Mouse (Mus musculus) kidney, adult 2 months (tissue): ENCODE data around the gene Rbms2. TPM values are rescaled to one million over a fixed set of nuclear protein-coding genes. Genes with fewer than 3 reads are reported as not detected.
"Not testable (repeated sequence)": the region's sequence is repeated elsewhere in the genome, so short reads cannot be mapped to it uniquely, and the experiment has no call there.

Experiments
- DNase-seq: peaks from one replicate; pipeline ENCODE4 v3.0.0; 2021
- H3K27ac ChIP-seq: fragments of 200-500 bp; 2 replicates; pipeline ENCODE4 v1.5.1; 2012; ENCODE audit warnings: low read depth, low read length, control low read depth, inconsistent platforms; ENCODE audit not compliant: insufficient read depth
- H3K27me3 ChIP-seq: fragments of 200-500 bp; replicated peaks from 2 replicates; pipeline ENCODE4 v1.6.1; 2012; ENCODE audit warnings: mild to moderate bottlenecking, moderate library complexity, low read length, inconsistent platforms; ENCODE audit not compliant: control insufficient read depth, insufficient read depth
- H3K36me3 ChIP-seq: fragments of 200-500 bp; 2 replicates; pipeline ENCODE4 v1.6.1; 2012; ENCODE audit warnings: mild to moderate bottlenecking, moderate library complexity, low read length, inconsistent platforms; ENCODE audit not compliant: control insufficient read depth, insufficient read depth
- H3K4me1 ChIP-seq: fragments of 200-500 bp; 2 replicates; pipeline ENCODE4 v1.6.1; 2011; ENCODE audit warnings: low read length; ENCODE audit not compliant: control insufficient read depth, insufficient read depth
- H3K4me3 ChIP-seq: fragments of 200-500 bp; 2 replicates; pipeline ENCODE4 v1.5.1; 2011; ENCODE audit warnings: mild to moderate bottlenecking, low read depth, low read length, control low read depth; ENCODE audit not compliant: insufficient read depth
- CTCF ChIP-seq: fragments of 200-500 bp; conservative IDR thresholded peaks from 2 replicates; pipeline ENCODE4 v1.5.1; 2011; ENCODE audit warnings: low read depth, mild to moderate bottlenecking, control low read depth, low read length, moderate library complexity, mixed read lengths; ENCODE audit not compliant: insufficient read depth, insufficient read length
- POLR2A ChIP-seq: fragments of 200-500 bp; IDR thresholded peaks from one replicate; pipeline ENCODE4 v1.6.1; 2011; ENCODE audit warnings: low read depth, low read length, control low read depth
- WGBS: fragments of 180-500 bp; shearing (Covaris S2); methylation state at CpG from one replicate; pipeline ENCODE4 v1.1.7; 2018; 5-methylcytosine and 5-hydroxymethylcytosine counted together
- polyA plus RNA-seq: library from polyadenylated mRNA; depleted of rRNA; stranded (reverse); fragments of >200 nt; gene quantifications from 2 replicates; pipeline ENCODE4 v1.2.3, GENCODE M21; 2012

Gene Rbms2
- polyA plus RNA-seq, 1 experiment: 69.0 TPM

GRCm38 (mm10) chr10:128089842-128090241 lies 90.3 kb downstream of the Rbms2 start:
- Histone ChIP-seq H3K36me3 (peaks cover 37% of the 10 kb centered on the region), H3K27ac (no peak overlapping the region), H3K4me3 (no peak overlapping the region), H3K4me1 (peaks cover 30% of the 10 kb centered on the region; the same call in 1 of the 2 replicates), H3K27me3 (no peaks in the 10 kb centered on the region)
- TF ChIP-seq POLR2A: no peak
- no peak for DNase-seq
- 34% methylated on average over 5 of the region's 5 CpGs for WGBS

DNA sequence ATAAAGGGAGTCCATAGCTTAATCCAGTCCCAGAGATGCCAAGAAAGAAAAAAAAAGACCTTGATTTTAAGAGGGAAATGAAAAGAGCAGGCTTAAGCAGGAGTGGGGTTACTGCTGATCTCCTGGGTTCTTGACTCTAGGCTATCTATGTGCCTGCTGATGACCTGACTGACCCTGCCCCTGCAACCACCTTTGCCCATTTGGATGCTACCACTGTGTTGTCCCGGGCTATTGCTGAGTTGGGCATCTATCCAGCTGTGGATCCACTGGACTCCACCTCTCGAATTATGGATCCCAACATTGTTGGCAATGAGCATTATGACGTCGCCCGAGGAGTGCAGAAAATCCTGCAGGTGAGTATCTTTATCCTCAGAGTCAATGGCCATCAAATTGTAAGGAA lies 91.9 kb downstream of the Rbms2 start:
- no peak overlapping the region for H3K27ac ChIP-seq
- H3K27me3 ChIP-seq: no peaks in the 10 kb centered on the region
- TF ChIP-seq CTCF: no peak
- no peak for TF ChIP-seq POLR2A
- H3K36me3 ChIP-seq: peaks cover 43% of the 10 kb centered on the region
- peaks cover 23% of the 10 kb centered on the region; the same call in 1 of the 2 replicates for H3K4me1 ChIP-seq
- 59% methylated on average over 5 of the region's 5 CpGs for WGBS
- DNase-seq: peak; percentile 29
- H3K4me3 ChIP-seq: no peak overlapping the region

GRCm38 (mm10) chr10:128087216-128087615 lies 92.9 kb downstream of the Rbms2 start:
- H3K27ac ChIP-seq, H3K4me3 ChIP-seq, H3K27me3 ChIP-seq, DNase-seq: not testable (repeated sequence)
- peaks cover 43% of the 10 kb centered on the region for H3K36me3 ChIP-seq
- peaks cover 23% of the 10 kb centered on the region; the same call in 1 of the 2 replicates for H3K4me1 ChIP-seq
- 25% methylated on average over 2 of the region's 2 CpGs for WGBS

DNA sequence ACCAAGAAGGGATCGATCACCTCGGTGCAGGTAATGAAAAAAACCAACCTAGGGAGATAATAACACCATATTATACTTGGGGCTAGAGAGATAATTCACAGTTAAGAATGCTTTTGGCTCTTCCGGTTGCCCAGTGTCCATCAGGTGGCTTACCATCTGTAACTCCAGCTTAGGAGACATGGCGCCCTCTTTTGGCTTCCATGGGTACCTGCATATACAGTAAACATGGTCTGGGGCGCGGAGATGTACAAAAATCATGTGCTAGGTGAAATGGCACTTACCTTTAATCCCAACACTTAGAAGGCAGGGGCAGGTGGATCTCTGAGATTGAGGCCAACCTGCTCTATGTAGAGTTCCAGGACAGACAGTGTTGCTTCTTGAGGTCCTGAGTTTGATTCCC lies 93.7 kb downstream of the Rbms2 start:
- Histone ChIP-seq H3K4me3 (no peak overlapping the region), H3K27ac (no peak overlapping the region), H3K36me3 (peaks cover 43% of the 10 kb centered on the region), H3K4me1 (peaks cover 26% of the 10 kb centered on the region; the same call in 1 of the 2 replicates), H3K27me3 (no peaks in the 10 kb centered on the region)
- TF ChIP-seq CTCF: peak; percentile 51
- no peak for TF ChIP-seq POLR2A
- peak; percentile 48 for DNase-seq
- WGBS: 59% methylated on average over 6 of the region's 6 CpGs

DNA sequence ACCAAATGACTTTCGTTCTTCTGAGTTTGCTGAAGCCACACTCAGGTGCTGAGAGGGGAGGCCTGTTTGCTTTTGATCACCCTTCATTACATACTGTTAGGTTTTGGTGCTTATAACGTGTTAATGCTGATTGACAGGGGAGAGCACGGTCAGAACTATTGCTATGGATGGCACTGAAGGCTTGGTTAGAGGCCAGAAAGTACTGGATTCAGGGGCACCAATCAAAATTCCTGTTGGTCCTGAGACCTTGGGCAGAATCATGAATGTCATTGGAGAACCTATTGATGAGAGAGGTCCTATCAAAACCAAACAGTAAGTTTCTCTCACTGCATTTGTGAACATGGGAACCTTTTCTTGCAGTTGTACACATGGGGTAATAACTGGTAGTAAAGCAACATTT lies 95.9 kb downstream of the Rbms2 start:
- WGBS: 1% methylated on average over 3 of the region's 3 CpGs
- no peak for TF ChIP-seq CTCF
- no peak for TF ChIP-seq POLR2A
- peak; percentile 37 for DNase-seq
- peak overlapping the region; percentile 99 for H3K27ac ChIP-seq
- peaks cover 19% of the 10 kb centered on the region; the same call in 1 of the 2 replicates for H3K4me1 ChIP-seq
- peaks cover 36% of the 10 kb centered on the region for H3K36me3 ChIP-seq
- no peaks in the 10 kb centered on the region for H3K27me3 ChIP-seq
- H3K4me3 ChIP-seq: peak overlapping the region; percentile 93

GRCm38 (mm10) chr10:128083688-128084087 lies 96.4 kb downstream of the Rbms2 start:
- under 1% methylated on average over 22 of the region's 22 CpGs for WGBS
- Histone ChIP-seq H3K4me3 (peak overlapping the region; percentile 93), H3K4me1 (peaks cover 19% of the 10 kb centered on the region; the same call in 1 of the 2 replicates), H3K36me3 (peaks cover 33% of the 10 kb centered on the region), H3K27ac (peak overlapping the region; percentile 99), H3K27me3 (no peaks in the 10 kb centered on the region)
- TF ChIP-seq POLR2A (no peak), CTCF (no peak)
- no peak for DNase-seq

DNA sequence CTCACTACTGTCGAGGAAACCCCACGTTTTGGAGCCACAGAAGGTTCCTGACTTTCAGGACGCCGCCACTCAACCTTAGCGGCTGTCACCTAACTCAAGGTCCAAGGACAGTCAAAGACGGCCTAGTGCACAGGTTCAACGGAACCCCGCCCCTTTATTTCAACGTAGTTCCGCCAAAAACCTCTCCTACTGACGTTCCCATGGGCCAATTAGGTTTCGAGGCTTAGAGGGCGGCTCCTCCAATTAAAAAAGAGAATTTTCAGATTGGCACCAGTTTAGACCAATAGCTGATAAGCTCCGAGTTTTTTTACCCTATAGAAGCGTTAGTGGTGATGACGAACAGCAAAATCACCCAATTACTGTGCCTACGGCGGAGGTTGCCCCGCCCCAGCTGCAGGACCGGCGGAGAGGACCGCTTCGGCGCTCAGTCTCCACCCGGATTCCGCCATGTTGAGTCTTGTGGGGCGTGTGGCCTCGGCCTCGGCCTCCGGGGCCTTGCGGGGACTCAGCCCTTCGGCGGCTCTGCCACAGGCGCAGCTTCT lies 97.1 kb downstream of the Rbms2 start, which contains the start of gene Atp5b:
Gene Atp5b (plus strand): TSS at position 394 of the 542 bp plus-strand sequence.
- Histone ChIP-seq H3K4me3 (peak within 1 kb of the TSS; percentile 93), H3K27me3 (no peaks in the 10 kb centered on the region), H3K4me1 (peaks cover 19% of the 10 kb centered on the region; the same call in 1 of the 2 replicates), H3K27ac (peak within 1 kb of the TSS; percentile 99), H3K36me3 (peaks cover 28% of the 10 kb centered on the region)
- DNase-seq: peak; percentile 100
- peak; percentile 94 for TF ChIP-seq POLR2A
- TF ChIP-seq CTCF: 0 out of 2 replicates have a peak, but pooled peaks have one; percentile 0
- WGBS: under 1% methylated on average over 34 of the region's 34 CpGs

DNA sequence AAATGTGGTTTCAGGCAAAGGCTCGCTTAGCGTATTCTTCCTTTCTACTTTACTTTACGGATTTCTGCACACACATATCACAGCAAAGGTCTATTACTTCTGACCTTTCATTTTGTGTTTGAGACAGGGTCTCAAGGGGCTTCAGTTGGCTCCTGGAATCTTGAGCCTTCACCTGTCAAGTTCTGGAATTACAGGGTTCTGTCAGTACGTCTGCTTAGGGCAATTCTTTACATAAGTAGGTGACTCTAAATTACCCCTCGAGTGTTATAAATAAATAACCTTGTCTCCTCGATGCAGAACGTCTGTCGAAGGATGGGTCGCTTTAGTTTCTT lies 97.7 kb downstream of the Rbms2 start:
- TF ChIP-seq CTCF (no peak), POLR2A (no peak)
- Histone ChIP-seq H3K4me1 (peaks cover 19% of the 10 kb centered on the region; the same call in 1 of the 2 replicates), H3K27me3 (no peaks in the 10 kb centered on the region), H3K36me3 (peaks cover 24% of the 10 kb centered on the region), H3K4me3 (peak overlapping the region; percentile 65), H3K27ac (peak overlapping the region; percentile 96)
- no peak for DNase-seq
- WGBS: 4% methylated on average over 9 of the region's 9 CpGs
